ENCODE assay signal across 16 mouse cellular contexts in the genomic region with DNA sequence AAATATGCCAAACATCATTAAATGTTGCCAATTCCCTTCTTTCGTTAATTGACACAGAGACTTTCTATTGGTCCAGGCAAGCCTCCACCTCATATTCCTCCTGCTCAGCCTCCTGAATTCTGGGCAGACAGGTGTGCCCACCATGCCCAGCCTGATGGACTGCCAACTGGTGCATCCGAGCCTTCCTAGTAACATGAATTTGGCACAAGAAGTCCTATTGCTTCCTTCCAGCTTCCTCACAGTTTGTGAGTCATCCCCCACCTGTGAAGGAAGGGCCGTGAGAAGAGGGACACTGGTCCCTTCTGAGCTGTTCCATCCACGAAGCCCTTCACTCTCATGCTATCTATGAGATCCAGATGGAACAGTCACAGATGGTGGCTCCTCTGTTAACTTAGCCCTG.
A peak's percentile ranks its signal among the peaks of the same experiment; 100 is the strongest.
DNase-seq lines count a peak whose midpoint lies in the region; ATAC-seq lines count a peak whose summit lies in the region.
"Had no signal": no experiment of that assay in that cellular context is flagged by ENCODE, and none has a peak within 500 bp of the region (broad histone marks: within the 10 kb centered on the region; RNA-seq: fewer than 3 reads in every experiment).

No protein-coding gene starts in this region.

- peak; percentile 79 for DNase-seq in cerebellum, adult 11-12 months
- DNase-seq in cerebellum, adult 18-20 months: peak; percentile 59 to 71
- peak; percentile 81 for DNase-seq in cerebellum, adult 9-11 months
- DNase-seq in cerebellum, postnatal 36 days: peak; percentile 63 to 65
- no peak for DNase-seq in adrenal gland, adult 8-10 months
- DNase-seq in left cerebral cortex, adult 9 months (ENCODE audit: low spot score in 2 of 2): no peak
- DNase-seq: adrenal gland, postnatal 14 days; forebrain, postnatal 0 days; gastrocnemius, adult 2 months; gastrocnemius, postnatal 25 days; heart, adult 18-20 months; heart, postnatal 10 days; kidney, adult 2 months had no signal

- no peak for ATAC-seq in cerebellum, adult (ENCODE audit: insufficient number of reproducible peaks, low FRiP score, low TSS enrichment)
- ATAC-seq: forebrain, embryonic 13.5 days; forebrain, postnatal 0 days; intestine, embryonic 16.5 days had no signal

Comparison
In these comparisons a context has a peak if more than half of its experiments do, and no peak if none do; other contexts are left out.
1. DNase-seq: peak in cerebellum, adult 11-12 months (single experiment), cerebellum, adult 18-20 months (2 of 2), cerebellum, adult 9-11 months (single experiment) and cerebellum, postnatal 36 days (2 of 2); none in adrenal gland, adult 8-10 months (single experiment) and left cerebral cortex, adult 9 months (0 of 2).